Mouse (Mus musculus): ENCODE measurements at regions not wholly inside any gene's neighbourhood (a gene's known extent, or its start where the extent isn't known, plus 50 kb on each side); places are given as distances from the start of the nearest gene placed in this dataset.

GRCm38 (mm10) chr16:95198795-95199563 lies 58.4 kb upstream of the Kcnj15 start:
- Histone ChIP-seq H3K4me2 (ENCODE audit: low read depth) (no peak overlapping the region), H3K4me3 (no peak overlapping the region)
- TF ChIP-seq MAX (IDR thresholded peaks at IDR 0.05; ENCODE audit: low read depth) = no peak
- TF ChIP-seq MYOD1 (IDR thresholded peaks at IDR 0.05; ENCODE audit: control insufficient read depth in 1 of 3, insufficient read length in 2 of 3, low read depth in 2 of 3) = no peak
- no peak for TF ChIP-seq E2F4 (IDR thresholded peaks at IDR 0.05; ENCODE audit: insufficient read depth)
- no peak for TF ChIP-seq TCF3 (IDR thresholded peaks at IDR 0.05; ENCODE audit: insufficient read length, low read depth)
- TF ChIP-seq POLR2AphosphoS2 (IDR thresholded peaks at IDR 0.05; ENCODE audit: insufficient read length, low read depth) = no peak
- TF ChIP-seq CEBPB (IDR thresholded peaks at IDR 0.05; ENCODE audit: insufficient read depth, poor library complexity, severe bottlenecking) = no peak
- TF ChIP-seq SRF (IDR thresholded peaks at IDR 0.05; ENCODE audit: control insufficient read depth, insufficient read length, low read depth) = no peak
- no peak for TF ChIP-seq TCF12 (IDR thresholded peaks at IDR 0.05; ENCODE audit: insufficient read depth, poor library complexity, severe bottlenecking)
- TF ChIP-seq MYOG (IDR thresholded peaks at IDR 0.05; ENCODE audit: control insufficient read depth in 1 of 3, insufficient read depth in 1 of 3, insufficient read length in 2 of 3, low read depth in 2 of 3) = no peak
- TF ChIP-seq REST (IDR thresholded peaks at IDR 0.05; ENCODE audit: insufficient read depth, insufficient read length) = no peak
- no peak for TF ChIP-seq POLR2A (IDR thresholded peaks at IDR 0.05; ENCODE audit: insufficient read length, low read depth)
- TF ChIP-seq USF1 (IDR thresholded peaks at IDR 0.05; ENCODE audit: low read depth) = no peak

GRCm38 (mm10) chr16:95202126-95202883 lies 55.1 kb upstream of the Kcnj15 start:
- Histone ChIP-seq H3K4me2 (ENCODE audit: low read depth) (no peak overlapping the region), H3K36me3 (ENCODE audit: control insufficient read depth, insufficient read depth) (no peaks in the 10 kb centered on the region), H3K27me3 (ENCODE audit: control insufficient read depth, insufficient read depth, insufficient read length) (peaks cover 6% of the 10 kb centered on the region), H3K4me3 (no peak overlapping the region), H3ac (ENCODE audit: control insufficient read depth, insufficient read length) (no peak overlapping the region), H3K79me2 (ENCODE audit: control insufficient read depth, insufficient read depth) (no peaks in the 10 kb centered on the region)
- TF ChIP-seq SRF (IDR thresholded peaks at IDR 0.05; ENCODE audit: control insufficient read depth, insufficient read length, low read depth) = no peak
- TF ChIP-seq MAX (IDR thresholded peaks at IDR 0.05; ENCODE audit: low read depth) = no peak
- no peak for TF ChIP-seq CEBPB (IDR thresholded peaks at IDR 0.05; ENCODE audit: insufficient read depth, poor library complexity, severe bottlenecking)
- no peak for TF ChIP-seq REST (IDR thresholded peaks at IDR 0.05; ENCODE audit: insufficient read depth, insufficient read length)
- no peak for TF ChIP-seq MYOG (IDR thresholded peaks at IDR 0.05; ENCODE audit: control insufficient read depth in 1 of 3, insufficient read depth in 1 of 3, insufficient read length in 2 of 3, low read depth in 2 of 3)
- no peak for TF ChIP-seq TCF3 (IDR thresholded peaks at IDR 0.05; ENCODE audit: insufficient read length, low read depth)
- TF ChIP-seq POLR2AphosphoS2 (IDR thresholded peaks at IDR 0.05; ENCODE audit: insufficient read length, low read depth) = no peak
- no peak for TF ChIP-seq TCF12 (IDR thresholded peaks at IDR 0.05; ENCODE audit: insufficient read depth, poor library complexity, severe bottlenecking)
- TF ChIP-seq MYOD1 (IDR thresholded peaks at IDR 0.05; ENCODE audit: control insufficient read depth in 1 of 3, insufficient read length in 2 of 3, low read depth in 2 of 3) = no peak
- TF ChIP-seq E2F4 (IDR thresholded peaks at IDR 0.05; ENCODE audit: insufficient read depth) = no peak
- no peak for TF ChIP-seq POLR2A (IDR thresholded peaks at IDR 0.05; ENCODE audit: insufficient read length, low read depth)
- TF ChIP-seq USF1 (IDR thresholded peaks at IDR 0.05; ENCODE audit: low read depth) = no peak

More at GRCm38 (mm10) chr16:95198795-95199563, 58.4 kb upstream of the Kcnj15 start:
- H3K27me3 ChIP-seq (ENCODE audit: control insufficient read depth, insufficient read depth, insufficient read length) = peaks cover 13% of the 10 kb centered on the region
- H3K79me2 ChIP-seq (ENCODE audit: control insufficient read depth, insufficient read depth) = no peaks in the 10 kb centered on the region
- H3ac ChIP-seq (ENCODE audit: control insufficient read depth, insufficient read length) = no peak overlapping the region
- no peaks in the 10 kb centered on the region for H3K36me3 ChIP-seq (ENCODE audit: control insufficient read depth, insufficient read depth)

GRCm38 (mm10) chr16:95203026-95203425 lies 54.3 kb upstream of the Kcnj15 start:
- Histone ChIP-seq H3ac (ENCODE audit: control insufficient read depth, insufficient read length) (no peak overlapping the region), H3K4me2 (ENCODE audit: low read depth) (no peak overlapping the region), H3K79me2 (ENCODE audit: control insufficient read depth, insufficient read depth) (no peaks in the 10 kb centered on the region), H3K4me3 (no peak overlapping the region), H3K36me3 (ENCODE audit: control insufficient read depth, insufficient read depth) (no peaks in the 10 kb centered on the region), H3K27me3 (ENCODE audit: control insufficient read depth, insufficient read depth, insufficient read length) (peaks cover 6% of the 10 kb centered on the region)
- TF ChIP-seq TCF12 (IDR thresholded peaks at IDR 0.05; ENCODE audit: insufficient read depth, poor library complexity, severe bottlenecking) (no peak), TCF3 (IDR thresholded peaks at IDR 0.05; ENCODE audit: insufficient read length, low read depth) (no peak), USF1 (IDR thresholded peaks at IDR 0.05; ENCODE audit: low read depth) (no peak), MAX (IDR thresholded peaks at IDR 0.05; ENCODE audit: low read depth) (no peak), MYOD1 (IDR thresholded peaks at IDR 0.05; ENCODE audit: control insufficient read depth in 1 of 3, insufficient read length in 2 of 3, low read depth in 2 of 3) (no peak), E2F4 (IDR thresholded peaks at IDR 0.05; ENCODE audit: insufficient read depth) (no peak), MYOG (IDR thresholded peaks at IDR 0.05; ENCODE audit: control insufficient read depth in 1 of 3, insufficient read depth in 1 of 3, insufficient read length in 2 of 3, low read depth in 2 of 3) (no peak), REST (IDR thresholded peaks at IDR 0.05; ENCODE audit: insufficient read depth, insufficient read length) (no peak), POLR2A (IDR thresholded peaks at IDR 0.05; ENCODE audit: insufficient read length, low read depth) (no peak), SRF (IDR thresholded peaks at IDR 0.05; ENCODE audit: control insufficient read depth, insufficient read length, low read depth) (no peak), CEBPB (IDR thresholded peaks at IDR 0.05; ENCODE audit: insufficient read depth, poor library complexity, severe bottlenecking) (no peak), POLR2AphosphoS2 (IDR thresholded peaks at IDR 0.05; ENCODE audit: insufficient read length, low read depth) (no peak)

GRCm38 (mm10) chr16:95203790-95204189 lies 53.6 kb upstream of the Kcnj15 start:
- H3ac ChIP-seq (ENCODE audit: control insufficient read depth, insufficient read length) = no peak overlapping the region
- no peak for TF ChIP-seq POLR2A (IDR thresholded peaks at IDR 0.05; ENCODE audit: insufficient read length, low read depth)
- H3K4me3 ChIP-seq = no peak overlapping the region
- no peaks in the 10 kb centered on the region for H3K36me3 ChIP-seq (ENCODE audit: control insufficient read depth, insufficient read depth)
- peaks cover 3% of the 10 kb centered on the region for H3K27me3 ChIP-seq (ENCODE audit: control insufficient read depth, insufficient read depth, insufficient read length)
- no peak overlapping the region for H3K4me2 ChIP-seq (ENCODE audit: low read depth)
- H3K79me2 ChIP-seq (ENCODE audit: control insufficient read depth, insufficient read depth) = no peaks in the 10 kb centered on the region
